8 mouse cellular contexts compared by ENCODE assay signal in genomic region chr17:35201787-35202186, GRCm38 (mm10). TPM values are rescaled to one million over a fixed set of nuclear protein-coding genes. Genes with fewer than 3 reads are reported as not detected.
DNase-seq lines count a peak whose midpoint lies in the region; ATAC-seq and TF ChIP-seq lines count a peak whose summit lies in the region.

TSS of gene Tnf (minus strand) at chr17:35202007.

- peak within 1 kb of the TSS; percentile 40 for H3K9ac ChIP-seq in liver, postnatal 0 days (replicated peaks)
- H3K9ac ChIP-seq in stomach, embryonic 15.5 days, result no peak within 1 kb of the TSS
- H3K9ac ChIP-seq in neural tube, embryonic 15.5 days (replicated peaks), result no peak within 1 kb of the TSS
- H3K9ac ChIP-seq in hindbrain, embryonic 12.5 days, result no peak within 1 kb of the TSS

- H3K36me3 ChIP-seq in liver, postnatal 0 days (replicated peaks; ENCODE audit: insufficient read depth, low read length), result no peaks in the 10 kb centered on the region; the same call in 1 of the 2 replicates
- H3K36me3 ChIP-seq in stomach, embryonic 15.5 days, result no peaks in the 10 kb centered on the region
- H3K36me3 ChIP-seq in neural tube, embryonic 15.5 days, result no peaks in the 10 kb centered on the region
- no peaks in the 10 kb centered on the region for H3K36me3 ChIP-seq in hindbrain, embryonic 12.5 days

- H3K27ac ChIP-seq in liver, postnatal 0 days (ENCODE audit: low read depth), result peak within 1 kb of the TSS; percentile 75
- no peak within 1 kb of the TSS for H3K27ac ChIP-seq in stomach, embryonic 15.5 days
- H3K27ac ChIP-seq in neural tube, embryonic 15.5 days (replicated peaks), result no peak within 1 kb of the TSS
- H3K27ac ChIP-seq in hindbrain, embryonic 12.5 days, result no peak within 1 kb of the TSS

- H3K4me2 ChIP-seq in liver, postnatal 0 days (ENCODE audit: low read depth, low read length), result peak within 1 kb of the TSS; percentile 62
- H3K4me2 ChIP-seq in stomach, embryonic 15.5 days, result no peak within 1 kb of the TSS; the same call in 1 of the 2 replicates
- no peak within 1 kb of the TSS for H3K4me2 ChIP-seq in neural tube, embryonic 15.5 days
- H3K4me2 ChIP-seq in hindbrain, embryonic 12.5 days (replicated peaks), result no peak within 1 kb of the TSS

- no peak for TF ChIP-seq EP300 in liver, postnatal 0 days (IDR thresholded peaks at IDR 0.05; ENCODE audit: low read depth)

- peak; percentile 49 for DNase-seq in urinary bladder, postnatal 14 days (ENCODE audit: low spot score)
- no peak for DNase-seq in urinary bladder, adult 2 months (ENCODE audit: low spot score)
- DNase-seq in heart, postnatal 14 days, result peak; percentile 64 to 69
- peak; percentile 58 for DNase-seq in liver, postnatal 0 days
- no peak for DNase-seq in c-Kit-positive CD71-positive TER-119-positive erythroid progenitor cells, embryonic 14.5 days (ENCODE audit: low spot score)

- no peak for TF ChIP-seq CTCF in liver, postnatal 0 days (IDR thresholded peaks at IDR 0.05; ENCODE audit: low read depth)

- H3K4me1 ChIP-seq in liver, postnatal 0 days (ENCODE audit: insufficient read depth), result peaks cover 8% of the 10 kb centered on the region
- 0 out of 2 replicates have a peak, but pooled peaks cover 9% of the 10 kb centered on the region for H3K4me1 ChIP-seq in stomach, embryonic 15.5 days
- H3K4me1 ChIP-seq in neural tube, embryonic 15.5 days, result no peaks in the 10 kb centered on the region
- no peaks in the 10 kb centered on the region for H3K4me1 ChIP-seq in hindbrain, embryonic 12.5 days

- H3K4me3 ChIP-seq in liver, postnatal 0 days (ENCODE audit: low read depth, low read length), result peak within 1 kb of the TSS; percentile 48
- H3K4me3 ChIP-seq in stomach, embryonic 15.5 days (replicated peaks), result peak within 1 kb of the TSS; percentile 8
- H3K4me3 ChIP-seq in neural tube, embryonic 15.5 days (replicated peaks), result no peak within 1 kb of the TSS
- no peak within 1 kb of the TSS for H3K4me3 ChIP-seq in hindbrain, embryonic 12.5 days

- 19% methylated on average over 13 of the region's 13 CpGs for WGBS in liver, postnatal 0 days (ENCODE audit: insufficient replicate concordance)
- 26% methylated on average over 13 of the region's 13 CpGs for WGBS in stomach, embryonic 15.5 days
- 37% methylated on average over 13 of the region's 13 CpGs for WGBS in neural tube, embryonic 15.5 days
- 45% methylated on average over 13 of the region's 13 CpGs for WGBS in hindbrain, embryonic 12.5 days

- peaks cover 29% of the 10 kb centered on the region; the same call in 1 of the 2 replicates for H3K27me3 ChIP-seq in liver, postnatal 0 days (ENCODE audit: insufficient read depth, low read length)
- peaks cover 16% of the 10 kb centered on the region for H3K27me3 ChIP-seq in stomach, embryonic 15.5 days (replicated peaks)
- H3K27me3 ChIP-seq in neural tube, embryonic 15.5 days (replicated peaks), result peaks cover 35% of the 10 kb centered on the region
- H3K27me3 ChIP-seq in hindbrain, embryonic 12.5 days, result peaks cover 61% of the 10 kb centered on the region

- intact Hi-C loops in heart, postnatal 14 days (cut with DNase I), result loop anchor here (2.0 kb wide), 1 partner anchor 17 kb away; no protein-coding TSS in a partner anchor

- no peak for ATAC-seq in liver, postnatal 0 days
- no peak for ATAC-seq in stomach, embryonic 15.5 days (ENCODE audit: insufficient read depth, low FRiP score, low read depth)
- ATAC-seq in neural tube, embryonic 15.5 days (ENCODE audit: low FRiP score), result no peak
- ATAC-seq in hindbrain, embryonic 12.5 days (ENCODE audit: low FRiP score), result no peak

- H3K9me3 ChIP-seq in liver, postnatal 0 days (ENCODE audit: low read length), result no peaks in the 10 kb centered on the region
- no peaks in the 10 kb centered on the region for H3K9me3 ChIP-seq in stomach, embryonic 15.5 days
- no peaks in the 10 kb centered on the region for H3K9me3 ChIP-seq in neural tube, embryonic 15.5 days (replicated peaks)
- H3K9me3 ChIP-seq in hindbrain, embryonic 12.5 days (replicated peaks), result no peaks in the 10 kb centered on the region

RNA-seq across cellular contexts. Expression of gene Tnf, which starts in this region (rescaled TPM):
- 0.55 and 0.83 TPM in 2 replicates for polyA plus RNA-seq in urinary bladder, adult 2 months (2012; rRNA removed)
- total RNA-seq in heart, postnatal 14 days (2021), result under 1 TPM; 0.29 to 0.39 TPM
- polyA plus RNA-seq in liver, postnatal 0 days (2015; fragmentation: Nextera tagmentation; extraction: Ambion mirVana), result 0.59 and 0.75 TPM in 2 replicates
- polyA plus RNA-seq in stomach, embryonic 15.5 days (2015; fragmentation: Nextera tagmentation; extraction: Ambion mirVana), result 0.18 and 0.28 TPM in 2 replicates
- 0.09 and 0.28 TPM in 2 replicates for polyA plus RNA-seq in neural tube, embryonic 15.5 days (2015; fragmentation: Nextera tagmentation; extraction: Ambion mirVana)
- polyA plus RNA-seq in hindbrain, embryonic 12.5 days (2016; fragmentation: Nextera tagmentation; extraction: Ambion mirVana), result 0.14 TPM in 1 of 2 replicates, not detected in the other

Comparison
In these comparisons a context has a peak if more than half of its experiments do, and no peak if none do; other contexts are left out.
1. Peak in DNase-seq in heart, postnatal 14 days; RNA of the gene not detected or under 1 TPM.
2. Peak in DNase-seq, H3K4me3 ChIP-seq, H3K27ac ChIP-seq, H3K9ac ChIP-seq and H3K4me2 ChIP-seq in liver, postnatal 0 days; RNA of the gene not detected or under 1 TPM.